Mouse (Mus musculus) hindbrain, embryonic 10.5 days (tissue): ENCODE data around the gene Plxdc2. TPM values are rescaled to one million over a fixed set of nuclear protein-coding genes. Genes with fewer than 3 reads are reported as not detected.

Experiments used
- DNase-seq: peaks from one replicate; pipeline ENCODE4 v3.0.0-alpha.2; 2017; ENCODE audit warnings: low spot score
- H3K27ac ChIP-seq: fragments of 300-500 bp; sonication (generic); 2 replicates; pipeline ENCODE4 v1.5.1; 2016; ENCODE audit warnings: mild to moderate bottlenecking, moderate library complexity
- H3K27me3 ChIP-seq: fragments of 300-500 bp; sonication (generic); 2 replicates; pipeline ENCODE4 v1.6.1; 2016; ENCODE audit warnings: mild to moderate bottlenecking; ENCODE audit not compliant: poor library complexity, insufficient read depth, severe bottlenecking
- H3K36me3 ChIP-seq: fragments of 300-500 bp; sonication (generic); 2 replicates; pipeline ENCODE4 v1.6.1; 2016; ENCODE audit warnings: mild to moderate bottlenecking, moderate library complexity
- H3K4me1 ChIP-seq: fragments of 300-500 bp; sonication (generic); replicated peaks from 2 replicates; pipeline ENCODE4 v1.6.1; 2016; ENCODE audit warnings: mild to moderate bottlenecking
- H3K4me3 ChIP-seq: fragments of 300-500 bp; sonication (generic); 2 replicates; pipeline ENCODE4 v1.5.1; 2016; ENCODE audit warnings: mild to moderate bottlenecking, moderate library complexity
- H3K9me3 ChIP-seq: fragments of 300-500 bp; sonication (generic); 2 replicates; pipeline ENCODE4 v1.6.1; 2016; ENCODE audit warnings: mild to moderate bottlenecking, moderate library complexity
- whole genome bisulfite sequencing: fragments of 180-500 bp; shearing (Covaris S2); methylation state at CpG from one replicate; pipeline ENCODE4 v1.1.7; 2016; 5-methylcytosine and 5-hydroxymethylcytosine counted together
- polyA plus RNA-seq: library from polyadenylated mRNA; unstranded; fragments of >200 nt; fragmentation: Nextera tagmentation; extraction: Ambion mirVana; gene quantifications from 2 replicates; pipeline ENCODE4 v1.2.1, GENCODE M21; 2016

Plxdc2 gene
- polyA plus RNA-seq, 1 experiment from 2014 or later, result 13.4 TPM

DNA sequence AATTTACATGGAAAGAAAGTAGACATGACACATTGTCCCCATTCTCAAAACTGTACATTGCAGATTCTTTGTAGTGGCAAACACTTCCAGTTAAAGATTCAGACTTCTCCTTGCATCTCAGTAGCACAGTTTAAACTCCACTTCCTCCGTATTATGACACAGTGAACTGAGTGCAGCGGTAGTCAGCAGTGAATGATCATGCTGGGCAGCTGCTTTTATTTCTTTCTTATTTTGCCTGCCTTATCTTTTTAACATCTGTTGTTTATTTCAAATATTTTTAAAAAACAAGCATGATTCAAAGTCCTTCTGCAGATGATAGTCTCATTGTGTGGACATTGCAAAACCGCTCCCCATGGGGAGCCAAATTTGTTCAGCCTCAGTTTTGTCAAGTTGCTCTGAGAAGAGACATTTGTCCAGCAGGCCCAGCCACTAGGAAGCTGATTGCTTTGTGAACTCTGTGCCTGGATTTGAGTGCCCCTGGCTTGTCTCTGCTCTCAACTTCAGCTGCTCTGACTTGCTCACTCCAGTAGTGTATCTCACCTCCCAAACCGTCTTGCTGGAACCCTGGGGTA, 9.8 kb downstream of the Plxdc2 start:
- H3K4me1 ChIP-seq, result peaks cover 6% of the 10 kb centered on the region; the same call in 1 of the 2 replicates
- no peak for DNase-seq
- H3K9me3 ChIP-seq, result no peaks in the 10 kb centered on the region
- H3K27ac ChIP-seq, result no peak overlapping the region
- WGBS, result 57% methylated on average over 4 of the region's 4 CpGs
- H3K27me3 ChIP-seq, result no peaks in the 10 kb centered on the region
- H3K36me3 ChIP-seq, result no peaks in the 10 kb centered on the region
- no peak overlapping the region for H3K4me3 ChIP-seq

DNA sequence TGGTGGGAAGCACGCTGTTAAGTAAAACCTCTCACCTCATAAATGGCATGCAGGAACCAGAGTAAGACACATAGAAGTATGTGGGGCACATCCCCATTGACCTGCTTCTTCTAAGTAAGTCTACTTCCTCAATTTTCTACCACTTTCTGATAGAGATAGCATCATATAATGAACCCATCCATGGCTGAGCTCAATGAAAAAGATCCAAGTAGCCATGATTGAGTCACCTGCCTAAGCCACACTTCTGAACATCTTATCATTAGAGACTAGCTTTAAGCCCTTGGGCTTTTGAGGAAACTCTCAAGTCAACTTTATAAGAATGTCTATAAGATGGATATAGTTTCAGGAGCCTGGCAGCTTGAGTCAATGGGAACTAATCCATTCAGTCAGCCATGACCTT, 14.3 kb downstream of the Plxdc2 start:
- H3K27me3 ChIP-seq, result no peaks in the 10 kb centered on the region
- no peak for DNase-seq
- H3K36me3 ChIP-seq, result no peaks in the 10 kb centered on the region
- peaks cover 6% of the 10 kb centered on the region; the same call in 1 of the 2 replicates for H3K4me1 ChIP-seq
- H3K9me3 ChIP-seq, result no peaks in the 10 kb centered on the region
- WGBS, result 90% methylated on average over 1 of the region's 1 CpGs
- no peak overlapping the region for H3K4me3 ChIP-seq
- H3K27ac ChIP-seq, result no peak overlapping the region

DNA sequence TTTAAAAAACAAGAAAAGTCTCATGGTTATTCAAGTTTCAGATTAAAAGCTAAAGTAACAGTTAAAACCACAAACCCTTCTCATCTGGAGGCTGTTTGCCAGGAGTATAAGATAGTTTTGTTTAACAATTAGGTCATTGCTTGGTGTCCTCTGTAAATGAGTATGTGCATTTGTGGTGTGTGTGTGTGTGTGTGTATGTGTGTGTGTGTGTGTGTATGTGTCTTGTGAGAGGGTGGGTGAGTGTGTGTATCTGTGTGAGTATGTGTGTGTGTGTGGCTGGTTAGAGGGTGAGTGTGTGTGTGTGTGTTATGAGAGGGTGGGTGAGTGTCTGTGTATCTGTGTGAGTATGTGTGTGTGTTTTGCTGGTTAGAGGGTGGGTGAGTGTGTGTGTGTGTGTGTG, 18.2 kb downstream of the Plxdc2 start:
- no peak for DNase-seq
- no peak overlapping the region for H3K27ac ChIP-seq
- H3K27me3 ChIP-seq, result no peaks in the 10 kb centered on the region
- H3K4me1 ChIP-seq, result no peaks in the 10 kb centered on the region
- H3K36me3 ChIP-seq, result no peaks in the 10 kb centered on the region
- H3K4me3 ChIP-seq, result no peak overlapping the region
- H3K9me3 ChIP-seq, result no peaks in the 10 kb centered on the region

- no peaks in the 10 kb centered on the region for H3K4me1 ChIP-seq
- no peaks in the 10 kb centered on the region for H3K9me3 ChIP-seq
- DNase-seq, result no peak
- no peak overlapping the region for H3K4me3 ChIP-seq
- 78% methylated on average over 1 of the region's 1 CpGs for WGBS
- no peaks in the 10 kb centered on the region for H3K27me3 ChIP-seq
- H3K36me3 ChIP-seq, result no peaks in the 10 kb centered on the region
- H3K27ac ChIP-seq, result no peak overlapping the region
Measured at GRCm38 (mm10) chr2:16386206-16386605, 30.1 kb downstream of the Plxdc2 start.

- no peaks in the 10 kb centered on the region for H3K9me3 ChIP-seq
- no peak overlapping the region for H3K4me3 ChIP-seq
- no peaks in the 10 kb centered on the region for H3K36me3 ChIP-seq
- H3K4me1 ChIP-seq, result no peaks in the 10 kb centered on the region
- no peak overlapping the region for H3K27ac ChIP-seq
- no peak for DNase-seq
- no peaks in the 10 kb centered on the region for H3K27me3 ChIP-seq
Measured at GRCm38 (mm10) chr2:16386692-16387091, 30.6 kb downstream of the Plxdc2 start.

DNA sequence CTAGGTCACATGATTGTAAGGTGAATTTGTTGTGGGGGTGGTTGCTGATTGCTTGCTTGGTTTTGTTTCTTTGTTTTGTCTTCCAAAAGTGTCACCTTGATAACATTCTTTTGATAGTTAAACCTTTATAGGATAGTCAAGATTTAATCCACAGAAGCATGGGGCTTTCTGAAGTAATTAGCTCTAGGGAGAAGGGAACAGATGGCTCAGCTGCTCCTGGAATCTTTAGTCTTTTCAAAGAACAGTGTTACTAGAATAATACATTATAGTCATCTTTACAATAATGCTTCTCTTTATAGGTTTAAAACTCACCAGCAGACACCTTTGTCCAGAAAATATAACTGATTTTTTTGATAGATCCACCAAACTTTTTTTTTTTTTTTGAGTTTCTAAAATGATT, 31.7 kb downstream of the Plxdc2 start:
- no peaks in the 10 kb centered on the region for H3K4me1 ChIP-seq
- no peaks in the 10 kb centered on the region for H3K36me3 ChIP-seq
- H3K9me3 ChIP-seq, result no peaks in the 10 kb centered on the region
- no peak overlapping the region for H3K4me3 ChIP-seq
- no peak for DNase-seq
- H3K27ac ChIP-seq, result no peak overlapping the region
- H3K27me3 ChIP-seq, result no peaks in the 10 kb centered on the region

DNA sequence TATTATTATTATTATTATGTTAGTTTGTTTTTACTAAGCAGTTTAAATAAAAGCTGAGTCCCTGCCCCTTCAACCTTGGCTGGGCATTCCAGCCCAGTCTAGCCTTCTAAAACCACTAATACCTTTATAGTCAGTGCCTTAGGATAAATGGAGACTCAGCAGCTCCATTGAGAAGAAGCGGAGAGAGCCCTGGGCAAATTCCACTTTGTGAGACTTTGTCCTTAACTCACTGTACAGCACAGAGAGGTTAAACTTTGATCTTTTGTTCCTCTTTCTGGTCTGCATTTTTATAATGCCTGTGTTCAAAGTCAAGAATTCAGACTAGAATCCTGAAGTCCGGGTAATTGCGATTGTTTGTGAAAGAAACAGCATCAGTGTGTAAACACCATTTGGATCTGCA, 41.4 kb downstream of the Plxdc2 start:
- H3K27me3 ChIP-seq, result no peaks in the 10 kb centered on the region
- WGBS, result 85% methylated on average over 3 of the region's 3 CpGs
- no peak overlapping the region for H3K4me3 ChIP-seq
- no peaks in the 10 kb centered on the region for H3K36me3 ChIP-seq
- DNase-seq, result no peak
- H3K9me3 ChIP-seq, result no peaks in the 10 kb centered on the region
- no peaks in the 10 kb centered on the region for H3K4me1 ChIP-seq
- H3K27ac ChIP-seq, result no peak overlapping the region

DNA sequence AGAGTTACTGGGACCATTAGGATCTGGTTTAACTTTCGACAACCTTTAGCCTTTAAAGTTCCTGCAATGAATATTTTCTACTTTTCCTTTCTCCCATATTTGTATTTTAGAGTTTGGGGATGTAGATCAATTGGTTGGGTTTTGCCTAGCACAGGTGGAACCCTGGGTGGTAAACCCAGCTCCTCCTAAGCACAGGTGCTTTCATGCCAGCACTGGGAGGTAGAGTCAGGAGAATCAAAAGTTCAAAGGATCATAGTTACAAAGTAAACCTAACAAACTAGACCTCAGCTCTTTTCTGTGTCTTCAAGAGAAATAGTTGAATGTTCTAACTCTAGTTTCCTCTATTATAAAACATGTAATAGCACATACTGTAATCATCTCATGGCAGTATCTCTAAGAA, 41.9 kb downstream of the Plxdc2 start:
- no peak overlapping the region for H3K27ac ChIP-seq
- H3K4me3 ChIP-seq, result no peak overlapping the region
- 96% methylated on average over 1 of the region's 1 CpGs for WGBS
- H3K36me3 ChIP-seq, result no peaks in the 10 kb centered on the region
- DNase-seq, result no peak
- no peaks in the 10 kb centered on the region for H3K4me1 ChIP-seq
- H3K27me3 ChIP-seq, result no peaks in the 10 kb centered on the region
- H3K9me3 ChIP-seq, result no peaks in the 10 kb centered on the region

DNA sequence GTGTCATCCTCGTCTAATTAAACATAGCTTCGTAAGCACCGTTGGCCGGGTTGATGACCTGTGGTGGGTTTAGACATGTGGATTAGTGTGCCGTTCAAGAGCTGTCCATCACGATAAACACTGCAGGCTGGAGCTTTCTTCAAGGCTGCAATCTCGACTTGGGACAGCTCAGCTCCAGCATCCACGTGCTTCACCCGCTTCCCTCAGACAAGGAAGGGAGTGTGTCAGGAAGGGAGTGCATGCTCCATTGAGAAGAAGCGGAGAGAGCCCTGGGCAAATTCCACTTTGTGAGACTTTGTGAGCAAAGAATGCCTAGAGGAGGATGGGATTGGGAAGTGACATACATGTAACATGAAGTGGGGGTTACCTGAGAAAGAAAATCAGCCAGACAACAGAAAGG, 42.8 kb downstream of the Plxdc2 start:
- Histone ChIP-seq H3K4me1 (no peaks in the 10 kb centered on the region), H3K27me3 (no peaks in the 10 kb centered on the region), H3K36me3 (no peaks in the 10 kb centered on the region), H3K27ac (no peak overlapping the region), H3K9me3 (no peaks in the 10 kb centered on the region), H3K4me3 (no peak overlapping the region)
- no peak for DNase-seq
- 82% methylated on average over 10 of the region's 10 CpGs for WGBS

DNA sequence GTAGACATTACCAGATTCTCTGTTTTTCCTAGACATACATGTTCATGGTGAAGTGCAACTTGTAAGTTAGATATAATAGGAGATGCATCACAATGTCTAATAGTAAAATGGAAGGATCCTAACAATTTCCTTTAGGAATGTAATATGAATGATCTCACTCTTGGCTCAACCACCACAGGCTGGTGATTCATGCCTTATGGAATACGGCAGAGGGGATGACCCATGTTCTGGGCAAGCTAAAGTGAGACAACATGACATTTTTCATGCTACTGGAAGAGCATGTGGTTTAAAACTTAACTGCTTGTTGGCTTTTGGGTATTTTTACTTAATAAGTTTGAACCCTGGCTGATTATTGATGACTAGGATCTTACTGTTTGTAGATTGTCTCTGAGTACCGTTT, 50.4 kb downstream of the Plxdc2 start:
- Histone ChIP-seq H3K4me3 (no peak overlapping the region), H3K4me1 (no peaks in the 10 kb centered on the region), H3K27me3 (no peaks in the 10 kb centered on the region), H3K36me3 (no peaks in the 10 kb centered on the region), H3K27ac (no peak overlapping the region), H3K9me3 (no peaks in the 10 kb centered on the region)
- WGBS, result 85% methylated on average over 2 of the region's 2 CpGs
- no peak for DNase-seq

DNA sequence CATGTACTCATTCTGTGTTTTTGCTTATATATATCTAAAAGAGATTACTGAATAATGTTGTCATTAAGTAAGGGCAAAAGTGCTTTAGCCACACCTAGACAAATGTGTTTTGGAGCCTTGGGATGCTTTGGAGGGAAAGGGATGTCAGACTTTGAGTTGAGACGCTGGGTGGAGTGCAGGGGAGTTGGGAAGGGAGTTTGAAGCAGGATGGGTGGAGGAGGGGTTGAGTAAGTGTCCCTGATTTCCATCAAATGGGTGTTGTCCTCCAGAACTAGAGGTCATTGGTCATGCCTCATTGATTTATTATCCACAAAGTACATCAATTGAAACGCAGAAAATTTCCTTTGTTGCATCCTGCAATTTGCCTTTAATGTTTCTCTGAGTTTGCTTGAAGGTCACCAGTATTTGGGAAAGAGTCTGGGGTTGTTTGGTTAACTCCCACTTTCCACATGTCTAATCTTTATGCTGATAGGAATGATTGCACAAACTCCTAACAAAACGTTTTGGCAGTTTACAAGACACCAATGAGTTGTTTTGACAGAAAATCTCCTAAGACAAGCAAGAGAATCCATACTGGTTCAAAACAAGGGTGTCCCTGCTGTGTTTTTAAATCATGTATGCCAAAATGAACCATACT, 58.4 kb downstream of the Plxdc2 start:
- H3K27me3 ChIP-seq, result no peaks in the 10 kb centered on the region
- H3K9me3 ChIP-seq, result no peaks in the 10 kb centered on the region
- no peak overlapping the region for H3K27ac ChIP-seq
- no peak overlapping the region for H3K4me3 ChIP-seq
- no peak for DNase-seq
- H3K36me3 ChIP-seq, result no peaks in the 10 kb centered on the region
- WGBS, result 63% methylated on average over 3 of the region's 3 CpGs
- H3K4me1 ChIP-seq, result no peaks in the 10 kb centered on the region

GRCm38 (mm10) chr2:16439030-16439429, 82.9 kb downstream of the Plxdc2 start:
- 93% methylated on average over 5 of the region's 5 CpGs for WGBS
- DNase-seq, result no peak
- Histone ChIP-seq H3K4me3 (no peak overlapping the region), H3K9me3 (no peaks in the 10 kb centered on the region), H3K4me1 (no peaks in the 10 kb centered on the region), H3K27ac (no peak overlapping the region), H3K36me3 (no peaks in the 10 kb centered on the region), H3K27me3 (no peaks in the 10 kb centered on the region)

- Histone ChIP-seq H3K27me3 (no peaks in the 10 kb centered on the region), H3K9me3 (no peaks in the 10 kb centered on the region), H3K4me3 (no peak overlapping the region), H3K4me1 (no peaks in the 10 kb centered on the region), H3K27ac (no peak overlapping the region), H3K36me3 (no peaks in the 10 kb centered on the region)
- WGBS, result 93% methylated on average over 2 of the region's 2 CpGs
- DNase-seq, result no peak
Measured at GRCm38 (mm10) chr2:16442643-16443042, 86.5 kb downstream of the Plxdc2 start.

- 86% methylated on average over 4 of the region's 4 CpGs for WGBS
- Histone ChIP-seq H3K4me3 (no peak overlapping the region), H3K4me1 (peaks cover 11% of the 10 kb centered on the region), H3K27ac (no peak overlapping the region), H3K9me3 (0 out of 2 replicates have a peak, but pooled peaks cover 2% of the 10 kb centered on the region), H3K27me3 (no peaks in the 10 kb centered on the region), H3K36me3 (no peaks in the 10 kb centered on the region)
- no peak for DNase-seq
Measured at GRCm38 (mm10) chr2:16447936-16448335, 91.8 kb downstream of the Plxdc2 start.
